ENCODE assay signal across 10 mouse cellular contexts in the genomic region with DNA sequence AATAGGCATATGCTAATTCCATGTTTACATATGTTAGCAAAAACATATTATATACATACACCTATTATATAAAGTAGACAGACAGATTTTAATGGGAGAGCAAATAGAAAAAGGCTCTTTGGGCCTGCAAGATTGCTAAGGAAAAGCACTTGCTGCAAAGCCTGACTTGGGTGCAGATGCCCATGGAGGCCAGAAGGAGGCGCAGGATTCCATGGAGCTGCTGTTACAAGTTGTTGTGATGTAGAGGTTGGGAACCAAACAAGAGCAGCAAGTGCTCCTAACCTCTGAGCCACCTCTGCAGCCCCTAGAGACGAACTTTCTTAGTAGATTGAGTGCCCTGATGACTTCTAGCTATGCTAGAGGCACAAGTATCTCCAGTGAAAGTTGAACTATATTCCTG. TPM values are rescaled to one million over a fixed set of nuclear protein-coding genes. Genes with fewer than 3 reads are reported as not detected.
DNase-seq lines count a peak whose midpoint lies in the region; ATAC-seq and TF ChIP-seq lines count a peak whose summit lies in the region.
"Had no signal": no experiment of that assay in that cellular context is flagged by ENCODE, and none has a peak within 500 bp of the region (broad histone marks: within the 10 kb centered on the region; RNA-seq: fewer than 3 reads in every experiment).

No protein-coding gene starts in this region.

- no peaks in the 10 kb centered on the region for H3K27me3 ChIP-seq in hindbrain, embryonic 11.5 days (ENCODE audit: control insufficient read depth, insufficient read depth, low read length)
- H3K27me3 ChIP-seq in hindbrain, embryonic 16.5 days (replicated peaks; ENCODE audit: control insufficient read depth, insufficient read depth, low read length) = no peaks in the 10 kb centered on the region
- no peaks in the 10 kb centered on the region for H3K27me3 ChIP-seq in thymus, adult 2 months (ENCODE audit: control insufficient read depth, insufficient read depth, low read length)
- H3K27me3 ChIP-seq: forebrain, embryonic 12.5 days had no signal

- ATAC-seq in hindbrain, embryonic 11.5 days (ENCODE audit: low FRiP score) = no peak
- no peak for ATAC-seq in hindbrain, embryonic 16.5 days

- H3K36me3 ChIP-seq in hindbrain, embryonic 11.5 days (ENCODE audit: control insufficient read depth, insufficient read depth, low read length) = no peaks in the 10 kb centered on the region
- 0 out of 2 replicates have a peak, but pooled peaks cover 3% of the 10 kb centered on the region for H3K36me3 ChIP-seq in hindbrain, embryonic 16.5 days (ENCODE audit: control insufficient read depth, insufficient read depth, low read length)
- peaks cover 6% of the 10 kb centered on the region; the same call in 1 of the 2 replicates for H3K36me3 ChIP-seq in thymus, adult 2 months (ENCODE audit: control insufficient read depth, insufficient read depth, low read length)
- H3K36me3 ChIP-seq: forebrain, embryonic 12.5 days had no signal

- 9% methylated on average over 2 of the region's 2 CpGs for WGBS in hindbrain, embryonic 11.5 days
- WGBS in hindbrain, embryonic 16.5 days = 10% methylated on average over 2 of the region's 2 CpGs
- WGBS in thymus, adult 2 months = 83% methylated on average over 2 of the region's 2 CpGs

- H3K4me3 ChIP-seq in hindbrain, embryonic 11.5 days (ENCODE audit: low read depth, low read length) = no peak overlapping the region
- no peak overlapping the region for H3K4me3 ChIP-seq in hindbrain, embryonic 16.5 days (ENCODE audit: low read length)
- no peak overlapping the region for H3K4me3 ChIP-seq in thymus, adult 2 months (ENCODE audit: control insufficient read depth, insufficient read depth, low read length)
- H3K4me3 ChIP-seq: forebrain, embryonic 12.5 days had no signal

- no peak overlapping the region for H3K27ac ChIP-seq in hindbrain, embryonic 11.5 days (ENCODE audit: low read depth, low read length)
- H3K27ac ChIP-seq in hindbrain, embryonic 16.5 days (ENCODE audit: low read depth, low read length) = no peak overlapping the region
- H3K27ac ChIP-seq in thymus, adult 2 months (ENCODE audit: control insufficient read depth, insufficient read depth, low read length) = no peak overlapping the region
- H3K27ac ChIP-seq: forebrain, embryonic 12.5 days had no signal

- no peak overlapping the region for H3K4me2 ChIP-seq in hindbrain, embryonic 11.5 days (replicated peaks; ENCODE audit: low read depth, low read length)
- no peak overlapping the region for H3K4me2 ChIP-seq in hindbrain, embryonic 16.5 days (ENCODE audit: low read length)
- H3K4me2 ChIP-seq: forebrain, embryonic 12.5 days had no signal

- TF ChIP-seq CTCF in thymus, adult 2 months (IDR thresholded peaks at IDR 0.05; ENCODE audit: borderline replicate concordance, control insufficient read depth, extremely low read depth, insufficient read depth, low read length, poor library complexity) = peak; percentile 65; the same call in 1 of the 2 replicates

- H3K9ac ChIP-seq in hindbrain, embryonic 11.5 days (ENCODE audit: low read depth, low read length) = no peak overlapping the region
- no peak overlapping the region for H3K9ac ChIP-seq in hindbrain, embryonic 16.5 days (ENCODE audit: low read depth, low read length)
- H3K9ac ChIP-seq: forebrain, embryonic 12.5 days had no signal

- peak; percentile 62 for DNase-seq in hindbrain, embryonic 11.5 days (ENCODE audit: low spot score)
- DNase-seq in thymus, adult 2 months = peak; percentile 27
- no peak for DNase-seq in thymus, adult 18-20 months
- DNase-seq in embryo, embryonic 9.5 days (ENCODE audit: extremely low spot score) = peak; percentile 29
- no peak for DNase-seq in yolk sac, embryonic 10.5 days (ENCODE audit: low spot score)
- no peak for DNase-seq in cerebellum, adult 18-20 months
- no peak for DNase-seq in heart, adult 9 months (ENCODE audit: low spot score in 2 of 2)

- TF ChIP-seq POLR2A in thymus, adult 2 months (IDR thresholded peaks at IDR 0.05; ENCODE audit: control insufficient read depth, extremely low read depth, insufficient read depth, low read length, poor library complexity) = no peak

- H3K9me3 ChIP-seq in hindbrain, embryonic 11.5 days (ENCODE audit: control insufficient read depth, low read length) = no peaks in the 10 kb centered on the region
- H3K9me3 ChIP-seq in hindbrain, embryonic 16.5 days (ENCODE audit: control insufficient read depth, low read length) = no peaks in the 10 kb centered on the region
- H3K9me3 ChIP-seq: forebrain, embryonic 12.5 days had no signal

- no peaks in the 10 kb centered on the region for H3K4me1 ChIP-seq in hindbrain, embryonic 11.5 days (replicated peaks; ENCODE audit: control insufficient read depth, insufficient read depth, low read length)
- no peaks in the 10 kb centered on the region for H3K4me1 ChIP-seq in hindbrain, embryonic 16.5 days (ENCODE audit: control insufficient read depth, insufficient read depth, low read depth, low read length)
- H3K4me1 ChIP-seq in thymus, adult 2 months (replicated peaks; ENCODE audit: control insufficient read depth, insufficient read depth, low read length) = no peaks in the 10 kb centered on the region
- H3K4me1 ChIP-seq: forebrain, embryonic 12.5 days had no signal

RNA-seq across cellular contexts. Expression of gene Pts, which starts 9.7 kb away (rescaled TPM):
- 92.6 and 98.2 TPM in 2 replicates for polyA plus RNA-seq in hindbrain, embryonic 11.5 days (2014; fragmentation: Nextera tagmentation; extraction: Ambion mirVana)
- polyA plus RNA-seq in hindbrain, embryonic 16.5 days (2015; fragmentation: Nextera tagmentation; extraction: Ambion mirVana) = 95.6 and 113 TPM in 2 replicates
- polyA plus RNA-seq in thymus, adult 2 months (2012; rRNA removed) = 45.0 and 51.0 TPM in 2 replicates

RNA-seq across cellular contexts. Expression of gene Plet1, which starts 24.5 kb away (rescaled TPM):
- 0.59 and 0.68 TPM in 2 replicates for polyA plus RNA-seq in hindbrain, embryonic 11.5 days (2014; fragmentation: Nextera tagmentation; extraction: Ambion mirVana)
- polyA plus RNA-seq in hindbrain, embryonic 16.5 days (2015; fragmentation: Nextera tagmentation; extraction: Ambion mirVana) = 0.90 and 1.1 TPM in 2 replicates
- polyA plus RNA-seq in thymus, adult 2 months (2012; rRNA removed) = 7.5 and 8.0 TPM in 2 replicates

RNA-seq across cellular contexts. Expression of gene Il18, which starts 35.8 kb away (rescaled TPM):
- polyA plus RNA-seq in hindbrain, embryonic 11.5 days (2014; fragmentation: Nextera tagmentation; extraction: Ambion mirVana) = 5.2 and 8.5 TPM in 2 replicates
- polyA plus RNA-seq in hindbrain, embryonic 16.5 days (2015; fragmentation: Nextera tagmentation; extraction: Ambion mirVana) = 19.3 and 21.9 TPM in 2 replicates
- 3.2 and 5.0 TPM in 2 replicates for polyA plus RNA-seq in thymus, adult 2 months (2012; rRNA removed)

RNA-seq across cellular contexts. Expression of gene Bco2, which starts 36.2 kb away (rescaled TPM):
- polyA plus RNA-seq in hindbrain, embryonic 11.5 days (2014; fragmentation: Nextera tagmentation; extraction: Ambion mirVana) = 0.14 and 0.20 TPM in 2 replicates
- 0.59 and 0.64 TPM in 2 replicates for polyA plus RNA-seq in hindbrain, embryonic 16.5 days (2015; fragmentation: Nextera tagmentation; extraction: Ambion mirVana)
- 0.23 and 0.38 TPM in 2 replicates for polyA plus RNA-seq in thymus, adult 2 months (2012; rRNA removed)

RNA-seq across cellular contexts. Expression of gene Tex12, which starts 42.3 kb away (rescaled TPM):
- 0.15 and 0.17 TPM in 2 replicates for polyA plus RNA-seq in hindbrain, embryonic 11.5 days (2014; fragmentation: Nextera tagmentation; extraction: Ambion mirVana)
- polyA plus RNA-seq in hindbrain, embryonic 16.5 days (2015; fragmentation: Nextera tagmentation; extraction: Ambion mirVana) = 0.34 and 0.36 TPM in 2 replicates
- not detected in 2 replicates for polyA plus RNA-seq in thymus, adult 2 months (2012; rRNA removed)
- polyA plus RNA-seq: kidney, embryonic 16.5 days had no signal

Comparison
In these comparisons a context has a peak if more than half of its experiments do, and no peak if none do; other contexts are left out.
1. DNase-seq: peak in hindbrain, embryonic 11.5 days (single experiment), thymus, adult 2 months (single experiment) and embryo, embryonic 9.5 days (single experiment); none in thymus, adult 18-20 months (0 of 2), yolk sac, embryonic 10.5 days (single experiment), cerebellum, adult 18-20 months (0 of 2) and heart, adult 9 months (0 of 2).